Mouse (Mus musculus): Measurements from ENCODE around the gene Dpyd. TPM values are rescaled to one million over a fixed set of nuclear protein-coding genes. Genes with fewer than 3 reads are reported as not detected.

The Dpyd gene
- total RNA-seq, 2 experiments from 2014 or later, result 0.86 to 1.2 TPM

- intact Hi-C loops (cut with DNase I; ENCODE audit: low total_unique reads), result no loop called here
- no peak for DNase-seq
These were observed 112.3 kb downstream of the Dpyd start for GRCm38 (mm10) chr3:118674121-118674745.

- intact Hi-C loops (cut with DNase I; ENCODE audit: low total_unique reads), result no loop called here
- DNase-seq, result no peak
These were observed 113.5 kb downstream of the Dpyd start for GRCm38 (mm10) chr3:118675441-118675840.

- intact Hi-C loops (cut with DNase I; ENCODE audit: low total_unique reads), result no loop called here
- DNase-seq, result no peak
These were observed 114.3 kb downstream of the Dpyd start for GRCm38 (mm10) chr3:118676052-118676777.

GRCm38 (mm10) chr3:118680803-118681202 lies 118.9 kb downstream of the Dpyd start:
- DNase-seq, result peak; percentile 3
- intact Hi-C loops (cut with DNase I; ENCODE audit: low total_unique reads), result no loop called here

GRCm38 (mm10) chr3:118750269-118750668 lies 188.3 kb downstream of the Dpyd start:
- no peak for DNase-seq
- intact Hi-C loops (cut with DNase I; ENCODE audit: low total_unique reads), result no loop called here

- DNase-seq, result no peak
- intact Hi-C loops (cut with DNase I; ENCODE audit: low total_unique reads), result no loop called here
These were observed 191.7 kb downstream of the Dpyd start for GRCm38 (mm10) chr3:118753623-118754022.

GRCm38 (mm10) chr3:118756099-118756498 lies 194.2 kb downstream of the Dpyd start:
- intact Hi-C loops (cut with DNase I; ENCODE audit: low total_unique reads), result no loop called here
- DNase-seq, result no peak

GRCm38 (mm10) chr3:118812885-118813284 lies 251.0 kb downstream of the Dpyd start:
- intact Hi-C loops (cut with DNase I; ENCODE audit: low total_unique reads), result no loop called here
- no peak for DNase-seq

- DNase-seq, result no peak
- intact Hi-C loops (cut with DNase I; ENCODE audit: low total_unique reads), result no loop called here
These were observed 288.9 kb downstream of the Dpyd start for GRCm38 (mm10) chr3:118850613-118851527.

- DNase-seq, result no peak
- intact Hi-C loops (cut with DNase I; ENCODE audit: low total_unique reads), result no loop called here
These were observed 290.8 kb downstream of the Dpyd start for GRCm38 (mm10) chr3:118852711-118853110.

GRCm38 (mm10) chr3:118855411-118855810 lies 293.5 kb downstream of the Dpyd start:
- DNase-seq, result no peak
- intact Hi-C loops (cut with DNase I; ENCODE audit: low total_unique reads), result no loop called here

GRCm38 (mm10) chr3:118869113-118870107 lies 307.5 kb downstream of the Dpyd start:
- no peak for DNase-seq
- intact Hi-C loops (cut with DNase I; ENCODE audit: low total_unique reads), result no loop called here

- DNase-seq, result no peak
- intact Hi-C loops (cut with DNase I; ENCODE audit: low total_unique reads), result no loop called here
These were observed 313.9 kb downstream of the Dpyd start for GRCm38 (mm10) chr3:118875871-118876270.

GRCm38 (mm10) chr3:118899036-118899435 lies 337.1 kb downstream of the Dpyd start:
- intact Hi-C loops (cut with DNase I; ENCODE audit: low total_unique reads), result no loop called here

GRCm38 (mm10) chr3:118991312-118991711 lies 429.4 kb downstream of the Dpyd start:
- DNase-seq, result no peak
- intact Hi-C loops (cut with DNase I; ENCODE audit: low total_unique reads), result no loop called here

More at GRCm38 (mm10) chr3:118899036-118899435, 337.1 kb downstream of the Dpyd start:
- no peak for DNase-seq

GRCm38 (mm10) chr3:118991793-118992192 lies 429.9 kb downstream of the Dpyd start:
- intact Hi-C loops (cut with DNase I; ENCODE audit: low total_unique reads), result no loop called here
- DNase-seq, result no peak

- intact Hi-C loops (cut with DNase I; ENCODE audit: low total_unique reads), result no loop called here
- no peak for DNase-seq
These were observed 459.3 kb downstream of the Dpyd start for GRCm38 (mm10) chr3:119021255-119021654.

GRCm38 (mm10) chr3:119042611-119043010 lies 480.7 kb downstream of the Dpyd start:
- no peak for DNase-seq
- intact Hi-C loops (cut with DNase I; ENCODE audit: low total_unique reads), result no loop called here

GRCm38 (mm10) chr3:119056144-119056543 lies 494.2 kb downstream of the Dpyd start:
- no peak for DNase-seq
- intact Hi-C loops (cut with DNase I; ENCODE audit: low total_unique reads), result no loop called here
